Mouse (Mus musculus) E14TG2a.4 (cell line): ENCODE measurements at regions not wholly inside any gene's neighbourhood (a gene's known extent, or its start where the extent isn't known, plus 50 kb on each side); places are given as distances from the start of the nearest gene placed in this dataset.

Experiments
- CTCF ChIP-seq: conservative IDR thresholded peaks from 2 replicates; pipeline ENCODE4 v1.5.1; 2014; ENCODE audit warnings: low read length
- NANOG ChIP-seq: IDR thresholded peaks from 2 replicates; pipeline ENCODE4 v1.6.1; 2014; ENCODE audit warnings: borderline replicate concordance, low read length, mixed read lengths

GRCm38 (mm10) chr16:50723144-50723543 is 132.2 kb upstream of the Ccdc54 start:
- TF ChIP-seq CTCF: no peak
- TF ChIP-seq NANOG: no peak
